Mouse (Mus musculus) G1E-ER4 (cell line): Measurements from ENCODE around the gene Lin7c. TPM values are rescaled to one million over a fixed set of nuclear protein-coding genes. Genes with fewer than 3 reads are reported as not detected.

Experiments
- GATA1 ChIP-seq: IDR thresholded peaks from one replicate; pipeline ENCODE4 v1.8.0; 2012; ENCODE audit warnings: low read length, inconsistent platforms
- polyA plus RNA-seq: library from polyadenylated mRNA; stranded (reverse); fragments of >175 nt; gene quantifications from 2 replicates; pipeline ENCODE4 v1.2.3, GENCODE M21; 2012

The Lin7c gene
- polyA plus RNA-seq, 1 experiment = 1.6 TPM

GRCm38 (mm10) chr2:109912216-109912615 lies 21.6 kb downstream of the Lin7c start:
- TF ChIP-seq GATA1 = no peak

GRCm38 (mm10) chr2:109912766-109913165 lies 22.1 kb downstream of the Lin7c start:
- TF ChIP-seq GATA1 = no peak

- no peak for TF ChIP-seq GATA1
Measured at GRCm38 (mm10) chr2:109913241-109913640, 22.6 kb downstream of the Lin7c start.

DNA sequence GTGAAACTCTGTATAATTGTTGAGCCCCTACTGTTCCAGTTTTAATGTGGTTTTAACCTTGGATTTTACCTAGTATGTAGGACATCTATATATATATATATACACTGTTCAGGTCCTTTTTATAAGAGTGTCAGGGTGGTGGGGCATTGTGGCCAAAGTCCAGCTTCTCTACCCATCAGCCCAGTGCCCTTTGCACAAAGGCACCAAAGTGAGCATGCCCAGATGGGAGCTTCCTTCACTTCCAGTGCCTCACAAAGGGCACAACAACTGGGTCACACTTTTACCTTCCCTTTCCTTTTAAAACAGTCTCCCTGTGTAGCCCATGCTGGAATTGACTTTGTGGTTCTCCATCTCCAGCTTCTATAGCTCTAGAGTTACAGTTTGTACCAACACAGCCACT lies 23.9 kb downstream of the Lin7c start:
- TF ChIP-seq GATA1 = no peak

DNA sequence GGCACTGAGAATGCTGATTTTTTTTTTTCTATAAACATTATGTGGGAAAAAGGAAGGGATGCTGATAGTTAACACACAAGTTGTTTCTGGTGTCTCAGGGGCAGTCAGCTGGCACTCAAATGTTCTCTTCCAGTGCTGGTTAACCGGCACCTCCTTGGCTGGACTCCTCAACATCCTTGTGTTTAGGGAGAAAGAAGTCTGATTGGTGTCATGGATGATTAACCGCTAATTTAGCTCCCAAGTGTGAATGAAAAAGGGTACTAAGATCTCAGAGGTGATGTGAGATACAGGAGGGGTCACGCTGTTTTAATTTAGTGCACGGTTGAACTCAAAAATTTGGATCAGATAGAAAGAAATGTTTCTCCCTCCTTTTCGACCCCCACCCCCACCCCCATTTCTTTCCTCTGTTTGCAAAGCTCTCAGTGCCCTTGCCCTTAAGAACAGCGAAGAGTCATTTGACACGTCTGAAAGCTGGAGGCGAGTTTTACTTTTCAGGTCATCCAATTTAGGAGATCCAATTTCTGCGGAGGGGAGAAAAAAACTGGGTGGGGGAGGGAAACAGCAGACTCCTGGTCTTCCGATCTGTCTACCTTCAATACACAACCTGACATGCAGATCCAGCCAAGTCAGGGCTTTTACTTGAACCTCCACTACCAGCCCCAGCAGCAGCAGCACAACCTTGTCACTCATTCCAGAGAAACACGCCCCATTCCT lies 26.3 kb downstream of the Lin7c start:
- TF ChIP-seq GATA1 = no peak

- TF ChIP-seq GATA1 = no peak
Measured at GRCm38 (mm10) chr2:109917496-109918413, 27.1 kb downstream of the Lin7c start, which contains the start of gene Lgr4. Lgr4 (plus strand) TSS chr2:109917647.

- no peak for TF ChIP-seq GATA1
Measured at GRCm38 (mm10) chr2:109918592-109919262, 28.1 kb downstream of the Lin7c start.

GRCm38 (mm10) chr2:109920471-109920870 lies 29.8 kb downstream of the Lin7c start:
- no peak for TF ChIP-seq GATA1

GRCm38 (mm10) chr2:109921298-109922035 lies 30.8 kb downstream of the Lin7c start:
- TF ChIP-seq GATA1 = no peak

- no peak for TF ChIP-seq GATA1
Measured at GRCm38 (mm10) chr2:109922306-109922705, 31.7 kb downstream of the Lin7c start.

- no peak for TF ChIP-seq GATA1
Measured at GRCm38 (mm10) chr2:109923031-109923430, 32.4 kb downstream of the Lin7c start.

DNA sequence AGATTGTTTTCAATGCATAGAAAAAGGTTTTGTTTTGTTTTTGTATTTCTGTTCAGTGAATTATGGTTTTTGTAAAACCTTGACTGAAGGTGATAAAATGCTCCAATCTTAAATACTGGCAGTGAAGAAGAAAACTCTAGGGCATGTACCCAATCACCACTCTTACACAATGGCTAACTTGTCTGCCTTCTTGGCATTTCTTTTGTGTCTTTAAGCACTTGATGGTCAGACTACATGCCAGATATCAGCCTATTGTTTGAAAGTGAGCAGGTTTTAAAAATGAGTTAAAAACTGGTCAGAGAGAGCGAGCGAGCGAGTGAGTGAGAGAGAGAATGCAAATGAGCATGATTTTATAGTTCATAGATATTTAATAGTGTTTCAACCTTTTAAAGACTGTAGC lies 33.3 kb downstream of the Lin7c start:
- no peak for TF ChIP-seq GATA1

DNA sequence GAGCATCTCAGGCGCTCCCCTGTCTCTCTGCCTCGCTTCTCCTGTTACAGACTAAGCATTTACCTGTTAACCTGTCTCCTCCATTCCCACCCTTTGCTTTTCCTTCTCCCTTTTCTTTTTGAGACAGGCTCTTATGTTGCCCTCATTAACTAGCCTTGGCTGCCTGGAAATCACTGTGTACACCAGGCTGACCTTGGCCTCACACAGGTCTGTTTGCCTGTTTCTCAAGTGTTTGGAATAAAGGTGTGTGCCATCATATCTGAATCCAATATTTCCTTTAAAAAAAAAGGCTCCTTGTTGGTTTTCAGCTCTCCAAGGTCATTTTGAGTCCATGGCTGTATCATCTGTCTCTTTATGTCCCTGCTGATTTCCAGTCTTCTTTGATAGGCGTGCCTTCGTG lies 36.3 kb downstream of the Lin7c start:
- no peak for TF ChIP-seq GATA1

GRCm38 (mm10) chr2:109927446-109927845 lies 36.8 kb downstream of the Lin7c start:
- no peak for TF ChIP-seq GATA1

DNA sequence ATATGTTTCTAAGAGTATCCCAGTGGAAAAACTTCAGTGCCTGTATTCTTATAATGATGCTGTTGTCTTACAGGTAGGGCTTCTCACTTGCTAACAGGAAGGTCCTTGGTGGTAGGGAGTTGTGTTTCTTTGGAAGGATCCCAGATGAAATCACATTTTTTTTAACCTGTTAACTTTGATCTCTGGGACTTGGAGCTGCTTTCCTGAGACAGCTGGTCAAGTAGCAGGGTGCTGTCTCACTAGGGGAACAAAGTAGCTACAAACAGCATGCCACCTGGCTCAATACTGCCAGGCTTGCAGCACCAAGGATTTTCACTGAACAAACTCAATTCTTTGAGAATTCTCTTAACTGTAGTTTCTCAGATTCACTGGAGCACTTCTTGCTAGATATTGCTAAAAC lies 37.2 kb downstream of the Lin7c start:
- no peak for TF ChIP-seq GATA1
